Mouse (Mus musculus) heart, postnatal 4 days (tissue): ENCODE measurements around the gene Opn1sw. TPM values are rescaled to one million over a fixed set of nuclear protein-coding genes. Genes with fewer than 3 reads are reported as not detected.

Experiments
- DNase-seq: peaks from one replicate; pipeline ENCODE4 v3.0.0; 2021
- microRNA-seq, 2 experiments: library from miRNA; unstranded; fragments of <30 nt; microRNA quantifications; one replicate each; pipeline ENCODE4 v1.2.0; 2021 to 2022
- total RNA-seq, 2 experiments: library from RNA; stranded (reverse); gene quantifications; 2 replicates each; pipeline ENCODE4 v1.2.3; 2021

Gene Opn1sw
- total RNA-seq, 2 experiments from 2014 or later, result not detected

DNA sequence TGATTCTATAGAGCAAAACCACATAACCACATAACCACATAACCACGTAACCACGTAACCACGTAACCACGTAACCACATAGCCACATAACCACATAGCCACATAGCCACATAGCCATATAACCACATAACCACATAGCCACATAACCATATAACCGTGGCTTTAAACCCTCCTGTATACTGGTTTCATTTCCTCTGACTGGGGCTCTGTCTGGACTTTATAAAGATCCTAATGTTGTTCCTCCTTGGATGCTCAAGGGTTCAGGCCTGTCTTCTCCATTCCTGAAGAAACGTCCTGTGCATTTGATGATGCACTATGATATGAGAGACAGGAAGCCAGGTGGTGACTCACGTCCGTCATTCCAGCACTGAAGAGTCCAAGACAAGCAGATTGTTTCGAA, 61.3 kb downstream of the Opn1sw start:
- DNase-seq, result no peak

Small RNA genes lying within 50 kb of the gene (microRNA-seq; reads per million reads assigned to microRNA genes)
- gene Gm26220 (0 to 0.69 reads per million in 2 experiments), gene Gm44354 (0 reads per million in 2 experiments)

Other genes starting within 250 kb of the Opn1sw start
- 10 to 100 TPM; 30.3 to 32.5 TPM for gene Rbm28, start 223.5 kb downstream of the Opn1sw start, total RNA-seq
- gene Prrt4, start 208.9 kb downstream of the Opn1sw start, total RNA-seq, result 1 to 10 TPM; 7.3 to 7.7 TPM
- 10 to 100 TPM; 29.5 to 30.6 TPM for gene Impdh1, start 172.1 kb downstream of the Opn1sw start, total RNA-seq
- 1 to 10 TPM; 9.0 to 9.6 TPM for gene Hilpda, start 116.0 kb downstream of the Opn1sw start, total RNA-seq
- gene Fam71f2, start 108.9 kb downstream of the Opn1sw start, total RNA-seq, result under 1 TPM in 1 of 2 experiments, not detected in 1; 0.32 TPM
- not detected for gene Fam71f1, start 69.3 kb downstream of the Opn1sw start, total RNA-seq
- gene Calu, start 40.4 kb downstream of the Opn1sw start, total RNA-seq, result 100 to 1,000 TPM; 352 to 357 TPM
- 10 to 100 TPM; 10.6 to 15.8 TPM for gene Ccdc136, start 7.8 kb upstream of the Opn1sw start, total RNA-seq
- 100 to 1,000 TPM; 303 to 309 TPM for gene Flnc, start 44.8 kb upstream of the Opn1sw start, total RNA-seq
- 100 to 1,000 TPM; 110 to 117 TPM for gene Atp6v1f, start 79.2 kb upstream of the Opn1sw start, total RNA-seq
- not detected for gene Atp6v1fnb, start 83.0 kb upstream of the Opn1sw start, total RNA-seq
- 10 to 100 TPM; 11.6 to 15.1 TPM for gene Kcp, start 119.5 kb upstream of the Opn1sw start, total RNA-seq
- gene Irf5, start 138.2 kb upstream of the Opn1sw start, total RNA-seq, result 1 to 10 TPM; 3.0 TPM
- gene Tnpo3, start 221.4 kb upstream of the Opn1sw start, total RNA-seq, result 10 to 100 TPM; 52.2 to 54.6 TPM